Mouse (Mus musculus) spleen, adult 2 months (tissue): ENCODE results near the gene Lgmn.

Experiments
- CTCF ChIP-seq: fragments of 200-500 bp; IDR thresholded peaks from 2 replicates; pipeline ENCODE4 v1.5.1; 2011; ENCODE audit warnings: mild to moderate bottlenecking, inconsistent platforms; ENCODE audit not compliant: insufficient read depth, insufficient read length, insufficient replicate concordance; ENCODE audit errors: extremely low read depth
- POLR2A ChIP-seq: fragments of 200-500 bp; IDR thresholded peaks from 2 replicates; pipeline ENCODE4 v1.6.1; 2011; ENCODE audit warnings: low read depth, low read length, inconsistent platforms

DNA sequence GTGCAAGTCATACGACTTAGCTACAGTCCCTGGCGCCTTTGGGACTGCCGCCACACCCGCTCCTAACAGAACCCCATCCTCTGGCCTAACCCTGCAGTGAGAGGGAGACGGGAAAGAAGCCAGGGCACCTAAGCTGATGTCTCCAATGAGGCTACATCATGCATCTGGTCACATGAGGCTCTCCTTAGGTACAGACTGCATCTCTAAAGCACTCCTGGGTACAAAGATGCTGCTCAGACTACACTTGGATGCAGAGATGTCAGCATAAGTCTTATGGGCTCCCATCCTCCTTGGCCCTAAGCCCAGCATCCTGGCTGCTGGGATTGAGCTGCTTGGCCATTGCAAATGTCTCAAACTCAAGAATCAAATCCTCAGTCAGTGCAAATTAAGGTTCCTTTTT is 10.0 kb downstream of the Lgmn start:
- TF ChIP-seq POLR2A = no peak
- TF ChIP-seq CTCF = no peak
